Mouse (Mus musculus) heart, adult 8-10 months (tissue): ENCODE measurements at regions not wholly inside any gene's neighbourhood (a gene's known extent, or its start where the extent isn't known, plus 50 kb on each side); places are given as distances from the start of the nearest gene placed in this dataset.

Experiments used
- DNase-seq: peaks from one replicate; pipeline ENCODE4 v3.0.0; 2022; ENCODE audit warnings: low spot score

DNA sequence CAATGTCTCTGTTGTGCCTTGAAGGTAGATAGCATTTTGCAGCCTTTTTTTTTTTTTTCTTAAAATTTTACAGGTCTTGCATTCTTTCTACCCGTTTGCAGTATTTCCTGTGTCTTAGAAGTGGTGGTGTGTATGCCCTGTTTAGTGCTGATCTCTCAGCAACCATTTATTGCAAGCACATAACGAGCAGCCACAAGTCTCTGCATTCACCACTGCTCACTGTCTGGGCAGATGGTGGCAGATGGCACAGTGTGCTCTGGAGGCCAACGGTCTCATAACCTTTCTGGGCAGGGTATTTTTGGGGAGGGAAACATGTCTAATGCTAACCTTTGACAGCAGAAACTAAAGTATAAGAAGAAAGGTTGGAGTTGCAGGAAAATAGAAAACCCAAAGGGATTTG is 266.1 kb upstream of the Ptger4 start:
- DNase-seq, result no peak

DNA sequence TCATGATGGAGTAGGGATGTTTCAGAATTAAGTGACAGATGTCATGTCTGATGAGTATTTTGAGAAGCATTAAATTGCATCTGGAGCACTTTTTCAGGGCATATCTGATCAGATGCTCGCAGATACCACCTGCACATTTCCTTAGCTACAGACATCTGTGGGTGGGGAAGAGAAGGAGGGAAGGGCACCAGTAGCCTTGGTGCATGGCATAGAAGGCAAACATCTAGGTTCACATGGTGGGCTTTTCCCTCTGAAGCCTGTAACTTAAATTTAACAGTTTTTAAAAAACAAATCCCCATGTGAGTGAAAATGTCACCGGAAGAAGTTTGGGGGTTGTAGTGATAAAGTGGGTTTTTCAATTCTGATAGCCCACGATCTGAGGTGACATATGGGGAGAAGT is 267.1 kb upstream of the Ptger4 start:
- no peak for DNase-seq

DNA sequence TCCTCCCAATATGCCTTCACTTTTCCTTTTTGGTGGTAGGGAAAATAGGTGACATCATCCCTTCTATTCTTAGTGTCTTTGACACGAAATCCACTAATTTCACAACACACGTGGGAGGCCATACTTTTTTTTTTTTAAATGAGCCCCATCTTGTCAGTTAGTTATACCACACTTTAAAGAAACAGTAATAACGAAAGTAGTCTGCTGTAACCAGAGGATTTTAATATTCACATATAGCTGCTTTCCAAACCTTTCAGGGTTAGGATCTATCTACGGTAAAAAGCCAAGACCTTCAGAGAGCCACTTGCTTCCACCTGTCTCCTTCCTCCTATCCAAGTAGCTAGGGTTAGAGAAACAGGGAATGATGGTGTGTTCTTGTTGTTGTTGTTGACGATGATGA is 268.6 kb upstream of the Ptger4 start:
- no peak for DNase-seq

DNA sequence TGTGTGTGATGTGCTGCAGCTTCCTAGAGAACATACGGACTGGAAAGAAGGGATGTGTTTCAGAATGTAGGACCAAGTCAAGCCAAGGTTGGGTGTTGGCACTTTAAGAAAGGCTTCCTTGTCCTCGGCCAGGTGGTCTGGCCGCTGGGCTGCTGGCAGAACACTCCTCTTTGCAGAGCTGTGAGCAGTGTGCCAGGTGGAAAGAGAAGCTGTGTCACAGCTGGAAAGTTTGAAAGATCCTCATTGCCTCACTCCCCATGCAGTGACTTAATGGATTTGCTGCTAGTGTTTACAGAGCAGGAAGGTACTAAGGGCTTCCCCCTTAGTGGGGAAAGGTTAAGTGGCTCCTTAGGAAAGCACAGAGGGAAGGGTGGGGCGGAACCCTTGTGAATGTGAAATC is 269.2 kb upstream of the Ptger4 start:
- no peak for DNase-seq

DNA sequence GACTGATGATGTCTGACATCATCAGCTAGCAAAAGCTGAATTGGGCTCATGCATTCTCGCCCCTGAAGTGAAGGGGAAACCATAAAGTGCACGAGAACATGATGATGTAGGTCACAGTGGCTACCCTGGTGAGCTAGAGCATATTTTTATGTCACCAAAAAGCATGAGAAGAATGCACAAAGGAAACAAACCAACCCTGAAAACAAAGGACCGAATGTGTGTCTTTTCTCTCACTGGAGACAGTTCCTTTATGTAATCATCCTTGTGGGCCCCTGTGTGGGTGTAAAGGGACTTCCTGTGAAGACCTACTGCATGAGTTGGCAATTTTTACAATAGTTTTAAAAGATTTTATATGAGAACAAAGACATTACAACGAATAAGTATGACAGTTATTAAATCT is 270.2 kb upstream of the Ptger4 start:
- no peak for DNase-seq

DNA sequence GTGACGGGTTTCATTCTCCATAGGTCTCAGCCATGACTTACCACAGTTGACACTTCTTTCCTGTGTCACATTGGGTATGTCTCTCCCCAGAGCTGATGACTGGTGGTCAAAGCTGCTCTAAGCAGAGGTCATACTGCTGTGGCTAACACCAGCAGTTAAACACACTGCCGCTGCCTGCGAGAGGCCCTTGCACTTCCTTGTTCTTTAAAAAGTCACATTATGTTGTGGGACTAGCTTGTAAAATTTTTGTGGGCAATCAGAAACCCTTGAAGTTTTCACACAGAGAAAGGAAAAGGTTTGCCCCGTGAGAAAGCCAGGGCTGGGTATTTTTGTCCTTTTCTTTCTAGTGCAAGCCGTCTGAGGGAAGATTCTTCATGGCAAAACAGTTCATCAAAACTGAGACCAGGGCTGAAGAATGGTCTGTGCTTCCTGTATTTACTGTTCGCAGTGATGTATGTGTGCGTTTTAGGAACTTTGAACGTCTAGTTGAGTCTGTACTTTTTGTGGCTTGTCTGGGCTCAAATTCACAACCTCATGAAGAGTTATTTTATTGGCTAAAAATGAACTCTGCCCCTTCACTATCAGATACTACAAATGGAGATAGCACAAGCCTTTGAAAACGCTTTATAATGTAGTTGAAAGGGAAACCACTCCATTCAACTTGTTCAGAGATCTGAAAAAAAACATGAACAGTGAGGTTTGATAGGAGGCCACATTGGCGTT is 273.4 kb upstream of the Ptger4 start:
- no peak for DNase-seq

DNA sequence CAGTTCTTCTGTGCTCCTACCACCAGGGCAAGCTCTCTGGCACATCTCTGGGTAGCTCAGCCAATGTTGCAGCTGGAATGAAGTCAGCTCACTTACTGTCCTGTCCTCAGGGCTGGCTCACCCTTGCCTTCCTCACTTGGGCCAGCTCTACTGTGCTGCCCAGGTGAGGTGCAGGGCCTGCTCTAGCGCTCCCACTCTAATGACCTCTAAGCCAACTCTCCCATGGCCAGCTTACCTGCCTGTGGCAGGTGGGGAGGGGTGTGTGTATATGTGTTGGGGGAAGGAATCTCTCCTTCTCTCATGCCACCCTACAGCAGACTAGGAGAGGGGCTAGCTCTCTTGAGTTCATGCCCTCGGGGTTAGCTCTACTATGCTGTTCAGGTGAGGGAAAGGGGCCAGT is 275.6 kb upstream of the Ptger4 start:
- DNase-seq, result no peak

DNA sequence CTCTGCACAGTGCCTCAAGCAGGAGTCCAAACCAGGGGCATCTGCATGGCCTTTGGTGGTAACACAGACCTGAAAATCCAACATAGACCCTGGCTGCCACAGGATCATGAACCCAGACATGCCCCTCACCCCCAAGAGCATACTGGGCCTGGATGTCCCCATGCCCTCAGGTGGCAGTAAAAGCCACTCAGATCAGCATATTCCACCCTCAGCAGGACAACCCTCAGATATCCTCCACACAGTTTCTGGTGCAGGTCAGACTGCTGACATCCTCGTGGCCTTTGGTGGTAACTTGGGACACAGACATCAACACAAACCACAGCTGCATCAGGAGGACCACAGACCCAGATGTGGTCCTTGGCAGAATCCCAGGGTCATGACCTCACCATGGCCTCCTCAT is 276.0 kb upstream of the Ptger4 start:
- DNase-seq, result no peak

DNA sequence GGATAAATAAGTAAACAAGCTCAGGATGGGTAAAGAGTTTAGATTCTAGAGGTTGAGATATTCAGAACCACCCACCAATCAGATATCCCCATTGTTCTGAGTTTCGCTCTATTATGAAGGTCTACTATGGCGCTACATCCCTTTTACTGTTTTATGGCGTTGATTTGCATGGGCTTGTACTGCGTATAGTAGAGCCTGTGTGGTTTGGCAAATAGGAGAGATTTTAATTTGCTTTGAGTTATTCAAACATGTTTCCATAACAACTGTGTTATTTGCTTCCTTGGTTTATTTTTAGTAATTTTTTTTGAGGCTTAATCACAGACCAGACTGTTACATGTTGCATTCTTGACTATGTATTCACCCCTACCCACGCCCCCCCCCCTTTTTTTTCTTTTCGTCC is 284.6 kb upstream of the Ptger4 start:
- no peak for DNase-seq

DNA sequence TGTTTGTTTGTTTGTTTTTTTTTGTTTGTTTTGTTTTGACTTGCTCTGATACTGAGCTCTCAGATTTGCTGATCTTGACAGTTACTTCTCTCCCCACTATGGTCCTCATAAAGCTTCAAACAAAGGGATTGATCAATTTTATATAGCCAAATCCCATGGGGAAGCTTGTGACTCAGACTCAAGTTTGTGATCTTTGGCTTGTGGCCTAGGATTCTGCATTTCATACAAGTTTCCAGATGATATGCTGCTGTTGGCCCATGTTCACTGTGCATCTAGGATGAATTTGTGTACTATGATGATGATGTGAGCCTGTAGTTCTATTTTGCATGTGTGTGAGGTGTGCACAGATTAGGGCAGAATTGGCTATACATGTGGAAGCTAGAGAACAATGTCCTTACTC is 289.7 kb upstream of the Ptger4 start:
- DNase-seq, result no peak

DNA sequence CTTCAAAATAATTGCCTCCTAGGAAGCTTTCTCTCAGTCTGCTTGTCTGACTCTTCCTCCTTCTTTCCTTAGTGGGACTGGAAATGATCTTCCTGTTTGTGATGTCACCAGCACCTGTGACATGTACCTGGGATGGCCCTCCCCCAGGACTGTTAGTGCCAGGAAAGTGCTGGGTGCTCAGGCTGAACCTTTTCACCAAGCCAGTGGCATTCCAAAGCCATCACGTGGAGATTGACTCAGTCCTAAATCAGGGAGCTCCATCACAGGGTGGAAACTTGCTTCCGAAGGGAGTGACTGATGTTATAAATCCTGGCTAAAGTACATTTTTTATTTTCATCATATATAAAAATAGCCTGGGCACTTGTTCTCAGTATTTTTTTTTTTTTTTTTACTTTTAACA is 293.4 kb upstream of the Ptger4 start:
- DNase-seq, result no peak

DNA sequence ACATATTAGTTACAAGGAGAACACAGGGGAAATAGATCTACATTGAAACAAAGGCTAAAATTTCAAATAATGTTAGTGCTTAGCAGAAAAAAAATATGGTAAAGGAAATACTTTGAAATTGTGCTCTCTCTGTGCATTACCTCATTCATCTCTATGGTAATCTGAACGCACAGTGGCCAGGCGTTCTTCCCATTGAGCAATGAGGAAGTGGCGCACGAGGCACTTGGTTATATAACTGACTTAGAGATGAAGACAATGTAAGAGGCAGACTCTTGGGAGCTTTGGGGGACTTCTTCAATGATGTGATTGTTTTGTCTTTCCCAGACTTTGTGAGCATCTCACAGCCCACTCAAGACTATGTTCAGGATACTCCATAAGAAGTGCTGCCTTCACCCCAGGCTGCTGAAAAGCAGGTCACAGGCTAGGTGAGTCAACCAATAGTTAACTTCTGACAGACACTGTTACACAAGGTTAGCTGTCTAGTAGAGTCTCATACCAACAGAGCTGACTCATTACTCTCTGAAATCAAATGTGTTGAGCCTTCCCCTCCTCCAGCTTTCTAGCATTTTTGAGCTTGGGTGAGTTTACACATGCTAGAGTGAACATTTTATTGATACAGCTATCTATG is 295.4 kb upstream of the Ptger4 start:
- DNase-seq, result no peak

DNA sequence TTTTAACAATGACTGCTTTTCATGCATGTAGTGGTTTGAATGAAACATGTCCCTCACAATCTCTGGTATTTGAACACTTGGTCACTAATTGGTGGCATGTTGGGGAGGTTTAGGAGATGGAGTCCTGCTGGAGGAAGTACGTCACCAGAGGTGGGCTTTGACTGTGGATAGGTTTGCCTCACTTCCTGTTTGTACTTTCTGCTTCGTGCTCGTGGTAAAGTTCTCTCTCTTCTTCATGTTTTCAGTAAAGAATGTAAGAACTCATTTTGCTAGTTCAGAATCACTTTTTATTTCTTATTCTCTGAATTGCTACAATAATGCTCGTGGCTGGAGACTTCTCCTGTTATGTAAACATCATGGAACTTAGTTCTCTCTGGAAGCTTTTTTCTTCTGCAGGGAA is 310.5 kb upstream of the Ptger4 start:
- no peak for DNase-seq

DNA sequence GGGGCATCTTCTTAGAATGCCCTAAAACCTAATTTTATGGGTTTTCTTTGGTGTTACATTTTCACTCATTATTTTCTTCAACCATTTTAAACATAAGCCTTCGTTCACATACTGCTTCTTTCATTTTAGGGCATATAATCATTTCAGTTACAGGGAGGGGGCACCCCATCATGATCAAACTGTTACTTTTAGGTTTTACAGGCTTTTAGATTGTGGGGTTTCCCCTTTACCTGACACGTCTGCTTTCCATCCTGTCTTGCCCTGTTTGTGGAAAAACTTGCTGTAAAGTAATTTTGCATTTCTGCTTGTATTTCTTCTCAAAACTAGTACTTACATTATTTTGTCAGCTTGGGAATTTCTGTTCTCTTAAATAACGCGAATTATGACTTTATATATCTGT is 310.9 kb upstream of the Ptger4 start:
- no peak for DNase-seq

DNA sequence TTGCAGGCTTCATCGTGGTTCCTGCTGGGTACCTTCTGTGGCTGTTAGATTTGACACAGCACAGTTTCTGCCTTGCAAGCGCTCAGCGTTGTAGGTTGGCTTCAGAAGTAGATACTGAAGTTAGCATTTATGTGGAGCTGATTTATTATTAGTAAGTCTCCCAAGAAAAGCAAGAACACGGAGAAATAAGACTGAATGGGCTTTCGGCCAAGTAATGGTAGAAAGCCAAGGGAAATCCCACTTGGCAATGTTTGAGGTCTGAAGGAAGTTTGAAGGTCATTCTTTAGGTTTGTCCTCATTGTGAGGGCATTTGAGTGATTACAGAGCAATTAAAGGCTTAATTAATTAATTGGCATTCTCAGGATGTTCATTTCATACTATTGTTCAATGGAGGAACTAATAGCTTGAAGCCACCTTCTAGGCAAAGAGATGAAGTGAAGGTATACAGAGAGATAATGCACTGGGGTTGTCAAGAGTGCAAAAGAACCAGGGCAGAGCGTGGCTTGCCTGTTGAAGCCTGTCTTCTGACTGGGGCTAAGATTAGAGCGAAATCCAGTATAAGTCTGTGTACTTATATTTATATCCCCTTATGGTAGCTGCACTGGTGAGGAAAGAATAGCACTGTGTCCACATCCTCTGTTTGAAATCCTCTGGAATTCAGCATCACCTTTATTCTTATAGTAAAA is 311.5 kb upstream of the Ptger4 start:
- peak; percentile 12 for DNase-seq

DNA sequence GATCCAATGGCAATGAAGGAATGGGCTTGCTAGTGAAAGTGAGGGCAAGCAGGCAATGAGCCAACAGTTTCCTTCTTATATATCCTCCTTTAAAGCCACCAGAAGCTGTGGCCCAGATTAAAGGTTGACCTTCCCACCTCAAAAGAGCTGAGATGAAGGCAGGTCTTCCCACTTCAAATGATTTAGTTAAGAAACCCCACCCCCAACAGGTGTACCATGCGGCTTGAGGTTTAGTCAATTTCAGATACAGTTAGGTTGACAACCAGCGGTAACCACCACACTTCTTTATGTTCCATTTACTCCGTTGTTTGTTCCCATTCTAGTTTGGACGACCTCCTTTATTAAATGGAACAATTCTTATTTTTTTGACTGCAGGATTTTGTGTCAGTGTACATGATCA is 317.8 kb upstream of the Ptger4 start:
- DNase-seq, result no peak

DNA sequence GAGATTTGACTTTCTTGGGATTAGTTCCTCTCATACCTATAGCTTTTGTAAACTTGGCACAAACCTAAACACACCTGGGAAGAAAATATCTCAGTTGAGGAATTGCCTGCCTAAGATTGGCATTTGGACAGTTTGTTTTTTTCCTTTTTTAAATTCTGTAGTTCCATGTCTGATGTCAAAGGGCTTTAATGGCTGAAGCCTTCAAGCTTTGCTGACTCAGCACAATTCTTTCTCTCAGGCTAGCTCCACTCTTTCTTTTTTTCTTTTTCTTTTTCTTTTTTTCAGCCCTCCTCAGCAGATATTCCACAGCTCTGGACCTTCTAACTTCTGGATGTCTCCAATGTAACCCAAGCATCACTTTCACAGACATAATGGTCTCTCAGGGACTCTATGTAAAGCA is 330.4 kb upstream of the Ptger4 start:
- DNase-seq, result no peak

DNA sequence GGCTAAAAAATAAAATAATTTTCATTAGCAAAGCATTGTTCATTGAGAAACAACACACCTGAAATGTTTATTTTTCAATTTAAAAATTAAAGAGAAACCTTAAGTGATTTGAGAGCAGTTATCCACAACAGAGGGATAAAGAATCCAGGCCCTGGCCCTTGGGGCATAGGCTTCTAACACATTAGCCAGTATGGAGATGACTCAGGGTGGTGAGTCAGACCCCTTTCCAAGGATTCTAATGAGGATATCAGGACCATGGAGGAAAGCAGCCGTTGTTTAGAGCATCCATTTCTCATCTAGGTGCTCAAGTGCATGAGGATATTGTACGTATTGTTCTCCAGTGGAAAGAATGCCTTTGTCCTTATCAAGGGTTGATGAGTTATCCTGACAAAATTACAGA is 335.6 kb upstream of the Ptger4 start:
- DNase-seq, result no peak

DNA sequence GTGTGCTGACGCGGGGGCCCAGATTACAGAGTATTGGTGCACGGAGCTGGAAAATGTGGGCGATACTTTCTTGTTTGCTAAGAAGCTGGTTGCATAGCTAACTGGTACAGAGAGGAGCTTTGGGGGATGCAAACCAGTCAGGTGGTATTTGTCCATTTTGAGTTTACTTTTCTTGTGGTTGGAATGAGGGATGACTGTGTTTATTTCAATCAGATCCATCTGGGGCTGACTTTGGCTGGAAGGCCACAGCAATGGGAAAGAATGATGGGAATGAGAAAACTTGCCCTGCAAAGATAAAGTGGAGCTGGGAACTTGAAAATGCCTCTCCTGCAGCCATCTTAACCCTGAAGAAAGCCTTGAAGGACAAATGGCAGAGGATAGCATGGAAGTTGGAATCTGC is 336.4 kb upstream of the Ptger4 start:
- DNase-seq, result no peak

DNA sequence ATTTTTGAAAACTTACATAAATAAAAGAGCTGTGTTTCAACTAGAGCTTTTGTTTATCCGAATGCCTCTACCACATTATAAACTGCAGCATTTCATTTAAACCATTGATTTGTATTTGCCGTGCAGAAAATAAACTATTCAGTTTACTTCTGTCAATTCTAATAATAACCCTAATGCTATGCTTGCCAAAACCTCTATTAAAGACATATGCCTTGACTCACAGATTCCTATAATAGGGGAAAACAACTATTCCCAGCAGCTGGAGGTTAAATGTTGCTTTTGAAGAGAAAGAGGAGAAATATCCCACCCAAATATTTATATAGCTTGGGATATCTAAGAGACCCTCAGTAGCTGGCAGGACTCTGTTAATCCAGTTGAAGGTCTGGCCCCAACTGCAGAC is 340.4 kb upstream of the Ptger4 start:
- DNase-seq, result no peak

DNA sequence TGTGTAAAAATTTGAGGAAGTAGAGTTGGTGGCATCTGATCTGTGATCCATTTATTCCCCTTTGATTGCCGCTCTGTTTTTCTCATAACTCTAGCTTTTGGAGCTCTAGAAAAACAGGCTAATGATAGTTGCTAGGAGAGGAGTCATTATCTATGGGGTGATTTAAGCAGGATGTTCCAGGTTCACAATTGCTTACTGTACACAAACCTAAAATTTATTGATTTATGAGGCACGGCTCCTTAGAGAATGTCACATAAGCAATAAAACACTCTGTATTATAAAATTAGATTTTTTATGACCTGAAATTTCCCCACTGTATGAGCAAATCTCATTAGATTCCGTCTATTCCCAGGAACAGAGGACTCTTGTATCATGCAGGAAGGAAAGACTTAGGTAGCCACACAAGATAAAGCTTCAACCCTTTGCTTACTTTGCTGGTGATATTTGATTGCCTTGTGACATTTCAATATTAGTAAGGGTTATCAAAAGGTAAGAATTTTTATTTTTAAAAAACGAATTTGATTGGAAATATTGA is 360.8 kb upstream of the Ptger4 start:
- DNase-seq, result no peak

DNA sequence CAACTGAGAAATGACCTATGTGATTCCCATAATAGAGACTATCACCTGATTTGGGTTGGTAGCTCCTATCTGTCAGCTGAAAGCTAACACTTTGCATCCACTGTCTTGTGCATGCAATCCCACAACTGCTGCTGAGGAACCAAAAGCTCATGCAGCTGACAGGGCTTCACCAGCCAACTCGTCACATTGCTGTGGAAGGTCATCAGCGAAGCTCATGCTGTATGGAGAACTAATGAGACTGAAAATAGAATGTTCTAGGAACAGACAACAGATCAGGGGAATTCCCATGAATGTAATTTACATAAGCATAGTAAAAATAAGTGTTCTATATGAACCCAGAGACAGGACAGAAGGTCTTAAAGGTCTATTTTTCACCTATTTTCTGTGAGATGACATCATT is 363.5 kb upstream of the Ptger4 start:
- peak; percentile 35 for DNase-seq

DNA sequence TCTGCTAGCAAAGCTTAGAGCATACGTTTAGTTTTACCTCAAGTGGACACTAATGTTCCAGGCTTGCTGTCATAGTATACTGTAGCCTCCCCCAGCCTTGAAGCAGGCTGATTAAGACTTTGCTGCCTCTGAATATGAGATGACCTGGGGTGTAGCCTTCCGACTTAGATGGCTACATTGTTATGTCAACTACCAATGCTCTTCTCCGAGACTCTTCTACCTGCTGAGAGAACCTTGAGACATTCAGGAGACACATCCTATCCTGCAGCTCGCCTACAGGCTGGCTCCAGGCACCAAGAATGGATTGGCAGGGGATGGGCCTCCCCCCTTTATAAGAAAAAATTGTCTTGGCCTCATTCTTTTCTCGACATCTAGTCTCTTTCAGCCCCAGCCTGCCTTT is 379.0 kb upstream of the Ptger4 start:
- DNase-seq, result no peak
